Mouse (Mus musculus) limb, embryonic 12.5 days (tissue): ENCODE data around the gene Tas1r1. TPM values are rescaled to one million over a fixed set of nuclear protein-coding genes. Genes with fewer than 3 reads are reported as not detected.
"Not testable (repeated sequence)": the region's sequence is repeated elsewhere in the genome, so short reads cannot be mapped to it uniquely, and the experiment has no call there.

Experiments used
- ATAC-seq: fragments of 200-750 bp; cut with Nextera tagmentation; 2 replicates; pipeline ENCODE4 v1.8.0; 2017; ENCODE audit warnings: low read depth, moderate TSS enrichment; ENCODE audit not compliant: insufficient number of reproducible peaks, insufficient read depth, low FRiP score, low TSS enrichment
- H3K27ac ChIP-seq: fragments of 300-500 bp; sonication (generic); 2 replicates; pipeline ENCODE4 v1.5.1; 2016; ENCODE audit warnings: mild to moderate bottlenecking, moderate library complexity
- H3K27me3 ChIP-seq: fragments of 300-500 bp; sonication (generic); 2 replicates; pipeline ENCODE4 v1.6.1; 2016; ENCODE audit warnings: mild to moderate bottlenecking, moderate library complexity
- H3K36me3 ChIP-seq: fragments of 300-500 bp; sonication (generic); 2 replicates; pipeline ENCODE4 v1.6.1; 2016; ENCODE audit warnings: mild to moderate bottlenecking, moderate library complexity
- H3K4me1 ChIP-seq: fragments of 300-500 bp; sonication (generic); replicated peaks from 2 replicates; pipeline ENCODE4 v1.6.1; 2016
- H3K4me2 ChIP-seq: fragments of 300-500 bp; sonication (generic); 2 replicates; pipeline ENCODE4 v1.6.1; 2016; ENCODE audit warnings: mild to moderate bottlenecking, moderate library complexity
- H3K4me3 ChIP-seq: fragments of 300-500 bp; sonication (generic); replicated peaks from 2 replicates; pipeline ENCODE4 v1.5.1; 2016; ENCODE audit warnings: mild to moderate bottlenecking
- H3K9ac ChIP-seq: fragments of 300-500 bp; sonication (generic); replicated peaks from 2 replicates; pipeline ENCODE4 v1.6.1; 2016; ENCODE audit warnings: mild to moderate bottlenecking, moderate library complexity
- H3K9me3 ChIP-seq: fragments of 300-500 bp; sonication (generic); 2 replicates; pipeline ENCODE4 v1.6.1; 2016; ENCODE audit warnings: mild to moderate bottlenecking, moderate library complexity
- WGBS: fragments of 180-500 bp; shearing (Covaris S2); methylation state at CpG from one replicate; pipeline ENCODE4 v1.1.7; 2016; 5-methylcytosine and 5-hydroxymethylcytosine counted together
- polyA plus RNA-seq: library from polyadenylated mRNA; unstranded; fragments of >200 nt; fragmentation: Nextera tagmentation; extraction: Ambion mirVana; gene quantifications from 2 replicates; pipeline ENCODE4 v1.2.1, GENCODE M21; 2016

The Tas1r1 gene
- polyA plus RNA-seq, 1 experiment from 2014 or later: 1.1 TPM

GRCm38 (mm10) chr4:152041924-152042641, 3.7 kb upstream of the Tas1r1 start:
- Histone ChIP-seq H3K4me3 (no peak overlapping the region), H3K27me3 (no peaks in the 10 kb centered on the region), H3K9ac (no peak overlapping the region), H3K36me3 (peaks cover 62% of the 10 kb centered on the region), H3K9me3 (no peaks in the 10 kb centered on the region), H3K4me1 (peaks cover 13% of the 10 kb centered on the region), H3K4me2 (no peak overlapping the region), H3K27ac (no peak overlapping the region)
- no peak for ATAC-seq
- 97% methylated on average over 22 of the region's 22 CpGs for WGBS

GRCm38 (mm10) chr4:152039831-152040310, 1.5 kb upstream of the Tas1r1 start:
- peak overlapping the region; percentile 100 for H3K4me3 ChIP-seq
- peak overlapping the region; percentile 17; the same call in 1 of the 2 replicates for H3K27ac ChIP-seq
- no peak for ATAC-seq
- H3K27me3 ChIP-seq: no peaks in the 10 kb centered on the region
- WGBS: 5% methylated on average over 25 of the region's 25 CpGs
- H3K4me2 ChIP-seq: peak overlapping the region; percentile 95
- H3K36me3 ChIP-seq: peaks cover 40% of the 10 kb centered on the region
- no peaks in the 10 kb centered on the region for H3K9me3 ChIP-seq
- H3K4me1 ChIP-seq: peaks cover 13% of the 10 kb centered on the region
- H3K9ac ChIP-seq: peak overlapping the region; percentile 88

- peak within 1 kb of the TSS; percentile 100 for H3K4me3 ChIP-seq
- peak within 1 kb of the TSS; percentile 88 for H3K9ac ChIP-seq
- WGBS: under 1% methylated on average over 86 of the region's 86 CpGs
- H3K27ac ChIP-seq: peak within 1 kb of the TSS; percentile 56; the same call in 1 of the 2 replicates
- H3K36me3 ChIP-seq: peaks cover 34% of the 10 kb centered on the region
- H3K4me2 ChIP-seq: peak within 1 kb of the TSS; percentile 95
- no peaks in the 10 kb centered on the region for H3K27me3 ChIP-seq
- H3K4me1 ChIP-seq: peaks cover 13% of the 10 kb centered on the region
- no peaks in the 10 kb centered on the region for H3K9me3 ChIP-seq
- ATAC-seq: peak; percentile 71
Measured at GRCm38 (mm10) chr4:152038985-152039830, 840 bp upstream of the Tas1r1 start, which contains the start of gene Nol9. Gene Nol9 (plus strand): TSS chr4:152039321.

- not testable (repeated sequence) for H3K9ac ChIP-seq, H3K27ac ChIP-seq, H3K27me3 ChIP-seq, H3K9me3 ChIP-seq, H3K4me3 ChIP-seq, H3K4me2 ChIP-seq, H3K36me3 ChIP-seq, ATAC-seq
- peaks cover 13% of the 10 kb centered on the region for H3K4me1 ChIP-seq
- 91% methylated on average over 6 of the region's 6 CpGs for WGBS
Measured at GRCm38 (mm10) chr4:152036464-152036863, 1.9 kb downstream of the Tas1r1 start.

GRCm38 (mm10) chr4:152032922-152033321, 5.4 kb downstream of the Tas1r1 start:
- 89% methylated on average over 13 of the region's 13 CpGs for WGBS
- Histone ChIP-seq H3K9me3 (no peaks in the 10 kb centered on the region), H3K9ac (no peak overlapping the region), H3K27me3 (peaks cover 7% of the 10 kb centered on the region; the same call in 1 of the 2 replicates), H3K4me3 (no peak overlapping the region), H3K4me2 (no peak overlapping the region), H3K4me1 (peaks cover 10% of the 10 kb centered on the region), H3K36me3 (no peaks in the 10 kb centered on the region), H3K27ac (no peak overlapping the region)
- ATAC-seq: no peak

GRCm38 (mm10) chr4:152029997-152030396, 8.4 kb downstream of the Tas1r1 start:
- 77% methylated on average over 4 of the region's 4 CpGs for WGBS
- no peak for ATAC-seq
- H3K9ac ChIP-seq: no peak overlapping the region; the same call in 1 of the 2 replicates
- H3K4me2 ChIP-seq: no peak overlapping the region
- H3K4me3 ChIP-seq: no peak overlapping the region
- peaks cover 31% of the 10 kb centered on the region for H3K4me1 ChIP-seq
- H3K27me3 ChIP-seq: peaks cover 7% of the 10 kb centered on the region; the same call in 1 of the 2 replicates
- H3K27ac ChIP-seq: no peak overlapping the region
- peaks cover 10% of the 10 kb centered on the region for H3K36me3 ChIP-seq
- H3K9me3 ChIP-seq: no peaks in the 10 kb centered on the region

- H3K9me3 ChIP-seq: no peaks in the 10 kb centered on the region
- peaks cover 20% of the 10 kb centered on the region for H3K36me3 ChIP-seq
- H3K27ac ChIP-seq: no peak overlapping the region
- H3K27me3 ChIP-seq: peaks cover 7% of the 10 kb centered on the region; the same call in 1 of the 2 replicates
- H3K4me3 ChIP-seq: no peak overlapping the region
- no peak overlapping the region for H3K9ac ChIP-seq
- H3K4me2 ChIP-seq: no peak overlapping the region
- WGBS: 48% methylated on average over 5 of the region's 5 CpGs
- H3K4me1 ChIP-seq: peaks cover 39% of the 10 kb centered on the region
- ATAC-seq: no peak
Measured at GRCm38 (mm10) chr4:152029087-152029486, 9.3 kb downstream of the Tas1r1 start.

GRCm38 (mm10) chr4:152028456-152028855, 9.9 kb downstream of the Tas1r1 start:
- ATAC-seq: no peak
- peak overlapping the region; percentile 52 for H3K9ac ChIP-seq
- H3K4me1 ChIP-seq: peaks cover 39% of the 10 kb centered on the region
- peaks cover 26% of the 10 kb centered on the region for H3K36me3 ChIP-seq
- peak overlapping the region; percentile 97 for H3K4me2 ChIP-seq
- peak overlapping the region; percentile 80 for H3K4me3 ChIP-seq
- 60% methylated on average over 15 of the region's 15 CpGs for WGBS
- no peaks in the 10 kb centered on the region for H3K9me3 ChIP-seq
- H3K27me3 ChIP-seq: peaks cover 7% of the 10 kb centered on the region; the same call in 1 of the 2 replicates
- no peak overlapping the region for H3K27ac ChIP-seq

GRCm38 (mm10) chr4:152027524-152027923, 10.8 kb downstream of the Tas1r1 start, which contains the start of gene Zbtb48:
Gene Zbtb48 (minus strand): TSS chr4:152027671.
- peak within 1 kb of the TSS; percentile 74 for H3K9ac ChIP-seq
- peaks cover 3% of the 10 kb centered on the region; the same call in 1 of the 2 replicates for H3K27me3 ChIP-seq
- peak within 1 kb of the TSS; percentile 80 for H3K4me3 ChIP-seq
- peak within 1 kb of the TSS; percentile 97 for H3K4me2 ChIP-seq
- H3K9me3 ChIP-seq: no peaks in the 10 kb centered on the region
- H3K36me3 ChIP-seq: peaks cover 35% of the 10 kb centered on the region
- ATAC-seq: peak; percentile 92
- 0% methylated on average over 35 of the region's 35 CpGs for WGBS
- H3K27ac ChIP-seq: peak within 1 kb of the TSS; percentile 71
- peaks cover 39% of the 10 kb centered on the region for H3K4me1 ChIP-seq

GRCm38 (mm10) chr4:152026751-152027508, 11.4 kb downstream of the Tas1r1 start:
- Histone ChIP-seq H3K36me3 (peaks cover 41% of the 10 kb centered on the region), H3K4me3 (peak overlapping the region; percentile 80), H3K27me3 (no peaks in the 10 kb centered on the region), H3K9me3 (no peaks in the 10 kb centered on the region), H3K27ac (peak overlapping the region; percentile 71), H3K4me2 (peak overlapping the region; percentile 97), H3K4me1 (peaks cover 39% of the 10 kb centered on the region), H3K9ac (peak overlapping the region; percentile 74)
- ATAC-seq: peak; percentile 62
- 3% methylated on average over 41 of the region's 41 CpGs for WGBS
